Mouse (Mus musculus) heart, adult 2 months (tissue): Measurements from ENCODE around the gene Arhgdig.

Experiments
- CTCF ChIP-seq: fragments of 200-600 bp; IDR thresholded peaks from 2 replicates; pipeline ENCODE4 v1.8.1; 2022; ENCODE audit warnings: antibody characterized with exemption, mild to moderate bottlenecking, moderate library complexity
- POLR2A ChIP-seq: fragments of 200-500 bp; IDR thresholded peaks from 2 replicates; pipeline ENCODE4 v1.6.1; 2011; ENCODE audit warnings: mild to moderate bottlenecking, low read depth, low read length, control low read depth; ENCODE audit not compliant: insufficient read depth

DNA sequence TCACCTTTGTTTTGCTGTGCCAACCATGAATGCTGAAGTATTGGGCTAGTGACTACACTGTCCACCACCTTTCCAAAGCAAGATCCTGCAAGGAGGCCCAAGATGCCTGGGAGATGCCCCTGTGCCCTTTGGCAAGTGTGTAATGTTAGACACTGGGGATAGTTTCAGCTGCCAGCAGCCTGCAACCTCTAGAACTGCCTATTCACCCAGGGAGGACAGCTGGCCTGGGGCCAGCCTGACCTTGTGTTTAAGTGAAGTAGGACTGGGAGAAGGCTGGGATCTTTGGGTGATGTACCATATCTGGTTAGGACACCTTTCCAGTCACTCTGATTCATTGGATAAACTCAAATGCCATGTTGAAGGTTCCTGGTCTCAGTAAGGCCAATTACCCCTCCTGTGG lies 5.6 kb downstream of the Arhgdig start:
- TF ChIP-seq CTCF = no peak
- TF ChIP-seq POLR2A = no peak
